Mouse (Mus musculus) CH12.LX (cell line): Measurements from ENCODE around the gene Gdi1. TPM values are rescaled to one million over a fixed set of nuclear protein-coding genes. Genes with fewer than 3 reads are reported as not detected.

ENCODE experiments used
- DNase-seq: peaks from one replicate; pipeline ENCODE4 v3.0.0-alpha.2; 2013; ENCODE audit errors: extremely low read depth
- H3K27ac ChIP-seq: 2 replicates; pipeline ENCODE4 v1.5.1; 2012; ENCODE audit warnings: low read depth, mild to moderate bottlenecking, control low read depth, moderate library complexity; ENCODE audit not compliant: insufficient read depth
- H3K27me3 ChIP-seq: replicated peaks from 2 replicates; pipeline ENCODE3; 2012; ENCODE audit warnings: inconsistent platforms
- H3K36me3 ChIP-seq, 2 experiments: replicated peaks in 1 of 2; 2 replicates each; pipeline versions ENCODE3 to v1.6.1; 2012; ENCODE audit warnings: inconsistent platforms in 1 of 2, low read length in 1 of 2, mild to moderate bottlenecking in 1 of 2, mixed read lengths in 1 of 2, moderate library complexity in 1 of 2; ENCODE audit not compliant: control insufficient read depth in 1 of 2, insufficient read depth in 1 of 2
- H3K4me1 ChIP-seq, 2 experiments: 2 replicates each; pipeline ENCODE4 v1.6.1; 2012; ENCODE audit warnings: inconsistent platforms in 1 of 2, moderate library complexity in 1 of 2; ENCODE audit not compliant: insufficient read depth in 2 of 2, control insufficient read depth in 1 of 2
- H3K4me2 ChIP-seq: 2 replicates; pipeline ENCODE4 v1.6.1; 2012; ENCODE audit warnings: low read depth, mild to moderate bottlenecking, control low read depth; ENCODE audit not compliant: poor library complexity, insufficient read depth, severe bottlenecking
- H3K4me3 ChIP-seq, 3 experiments: fragments of 150-350 bp in 1 of 3; sonication (generic) in 1 of 3; replicated peaks in 1 of 3; 2 replicates each; pipeline versions ENCODE3 to v1.5.1; 2011 to 2012; ENCODE audit warnings: low read depth in 2 of 3, low read length in 2 of 3, mild to moderate bottlenecking in 2 of 3, moderate library complexity in 2 of 3, control low read depth in 1 of 3, improper control_type of control experiment in 1 of 3, inconsistent platforms in 1 of 3, mixed read lengths in 1 of 3; ENCODE audit not compliant: poor library complexity in 1 of 3
- H3K79me2 ChIP-seq: replicated peaks from 2 replicates; pipeline ENCODE4 v1.6.1; 2012; ENCODE audit warnings: mild to moderate bottlenecking, moderate library complexity; ENCODE audit not compliant: control insufficient read depth, poor library complexity, insufficient read depth, severe bottlenecking; ENCODE audit errors: extremely low read depth
- H3K9ac ChIP-seq: 2 replicates; pipeline ENCODE4 v1.6.1; 2012; ENCODE audit warnings: low read depth, mild to moderate bottlenecking, control low read depth, moderate library complexity; ENCODE audit not compliant: insufficient read depth
- H3K9me3 ChIP-seq: replicated peaks from 2 replicates; pipeline ENCODE3; 2012; ENCODE audit warnings: low read length, inconsistent platforms, mixed read lengths
- BHLHE40 ChIP-seq: IDR thresholded peaks from 2 replicates; pipeline ENCODE4 v1.6.1; 2011; ENCODE audit warnings: mild to moderate bottlenecking, low read depth, low read length, improper control_type of control experiment
- CHD1 ChIP-seq: IDR thresholded peaks from 2 replicates; pipeline ENCODE4 v1.6.1; 2012; ENCODE audit warnings: low read depth, low read length, improper control_type of control experiment, inconsistent platforms
- CHD2 ChIP-seq: IDR thresholded peaks from 2 replicates; pipeline ENCODE4 v1.6.1; 2011; ENCODE audit warnings: low read length, improper control_type of control experiment
- CTCF ChIP-seq, 2 experiments: IDR thresholded peaks in 1 of 2; conservative IDR thresholded peaks in 1 of 2; 2 replicates each; pipeline ENCODE4 v1.5.1; 2011 to 2012; ENCODE audit warnings: low read depth in 2 of 2, low read length in 2 of 2, improper control_type of control experiment in 1 of 2, inconsistent platforms in 1 of 2, mild to moderate bottlenecking in 1 of 2, moderate library complexity in 1 of 2
- EP300 ChIP-seq: IDR thresholded peaks from 2 replicates; pipeline ENCODE4 v1.6.1; 2011; ENCODE audit warnings: low read length, improper control_type of control experiment
- ETS1 ChIP-seq: conservative IDR thresholded peaks from 2 replicates; pipeline ENCODE4 v1.6.1; 2012; ENCODE audit warnings: low read depth, mild to moderate bottlenecking, inconsistent platforms, low read length, improper control_type of control experiment, moderate library complexity
- JUND ChIP-seq: conservative IDR thresholded peaks from 2 replicates; pipeline ENCODE4 v1.6.1; 2011; ENCODE audit warnings: low read depth, low read length, improper control_type of control experiment
- KAT2A ChIP-seq: IDR thresholded peaks from 2 replicates; pipeline ENCODE4 v1.6.1; 2012; ENCODE audit warnings: low read length, improper control_type of control experiment, inconsistent platforms; ENCODE audit not compliant: insufficient replicate concordance
- MAFK ChIP-seq: IDR thresholded peaks from 2 replicates; pipeline ENCODE4 v1.6.1; 2011; ENCODE audit warnings: low read length, improper control_type of control experiment; ENCODE audit not compliant: insufficient replicate concordance
- MAX ChIP-seq: IDR thresholded peaks from 2 replicates; pipeline ENCODE4 v1.6.1; 2011; ENCODE audit warnings: low read length, improper control_type of control experiment
- MAZ ChIP-seq: IDR thresholded peaks from 2 replicates; pipeline ENCODE4 v1.6.1; 2012; ENCODE audit warnings: low read depth, mild to moderate bottlenecking, inconsistent platforms, low read length, improper control_type of control experiment, moderate library complexity
- MEF2A ChIP-seq: IDR thresholded peaks from 2 replicates; pipeline ENCODE4 v1.6.1; 2014; ENCODE audit warnings: low read depth, mild to moderate bottlenecking, inconsistent platforms, low read length, improper control_type of control experiment, borderline replicate concordance
- MXI1 ChIP-seq: IDR thresholded peaks from 2 replicates; pipeline ENCODE4 v1.6.1; 2011; ENCODE audit warnings: mild to moderate bottlenecking, low read depth, low read length, improper control_type of control experiment
- MYC ChIP-seq: IDR thresholded peaks from 2 replicates; pipeline ENCODE4 v1.6.1; 2011; ENCODE audit warnings: low read depth, mild to moderate bottlenecking, improper control_type of control experiment, low read length
- NRF1 ChIP-seq: IDR thresholded peaks from 2 replicates; pipeline ENCODE4 v1.6.1; 2014; ENCODE audit warnings: low read depth, mild to moderate bottlenecking, inconsistent platforms, low read length, improper control_type of control experiment, moderate library complexity
- PAX5 ChIP-seq: IDR thresholded peaks from 2 replicates; pipeline ENCODE4 v1.6.1; 2012; ENCODE audit warnings: low read length, inconsistent platforms, mixed read lengths
- POLR2A ChIP-seq: IDR thresholded peaks from 2 replicates; pipeline ENCODE4 v1.6.1; 2011; ENCODE audit warnings: low read depth, mild to moderate bottlenecking, improper control_type of control experiment, low read length
- POLR2AphosphoS2 ChIP-seq: IDR thresholded peaks from 2 replicates; pipeline ENCODE4 v1.6.1; 2011; ENCODE audit warnings: low read depth, low read length, improper control_type of control experiment
- RCOR1 ChIP-seq: conservative IDR thresholded peaks from 2 replicates; pipeline ENCODE4 v1.6.1; 2012; ENCODE audit warnings: low read depth, mild to moderate bottlenecking, inconsistent platforms, low read length, improper control_type of control experiment
- SIN3A ChIP-seq: IDR thresholded peaks from 2 replicates; pipeline ENCODE4 v1.6.1; 2012; ENCODE audit warnings: low read length, improper control_type of control experiment, inconsistent platforms
- SMC3 ChIP-seq: IDR thresholded peaks from 2 replicates; pipeline ENCODE4 v1.6.1; 2011; ENCODE audit warnings: low read depth, low read length, improper control_type of control experiment
- TBP ChIP-seq: conservative IDR thresholded peaks from 2 replicates; pipeline ENCODE4 v1.6.1; 2011; ENCODE audit warnings: low read depth, low read length, improper control_type of control experiment
- TCF12 ChIP-seq: IDR thresholded peaks from 2 replicates; pipeline ENCODE4 v1.6.1; 2014; ENCODE audit warnings: low read depth, mild to moderate bottlenecking, inconsistent platforms, low read length, improper control_type of control experiment
- USF1 ChIP-seq: IDR thresholded peaks from 2 replicates; pipeline ENCODE4 v1.6.1; 2014; ENCODE audit warnings: low read depth, mild to moderate bottlenecking, inconsistent platforms, low read length, improper control_type of control experiment
- USF2 ChIP-seq: conservative IDR thresholded peaks from 2 replicates; pipeline ENCODE4 v1.6.1; 2011; ENCODE audit warnings: low read depth, low read length, improper control_type of control experiment
- ZC3H11A ChIP-seq: IDR thresholded peaks from 2 replicates; pipeline ENCODE4 v1.6.1; 2012; ENCODE audit warnings: low read depth, mild to moderate bottlenecking, inconsistent platforms, low read length, improper control_type of control experiment
- ZKSCAN1 ChIP-seq: IDR thresholded peaks from 2 replicates; pipeline ENCODE4 v1.6.1; 2012; ENCODE audit warnings: low read depth, inconsistent platforms, low read length, improper control_type of control experiment, borderline replicate concordance
- ZMIZ1 ChIP-seq: IDR thresholded peaks from 2 replicates; pipeline ENCODE4 v1.6.1; 2012; ENCODE audit warnings: low read depth, mild to moderate bottlenecking, inconsistent platforms, low read length, improper control_type of control experiment
- ZNF384 ChIP-seq: IDR thresholded peaks from 2 replicates; pipeline ENCODE4 v1.6.1; 2012; ENCODE audit warnings: low read depth, low read length, improper control_type of control experiment, inconsistent platforms
- dilution Hi-C: fragments of 300-500 bp; cut with MboI; formaldehyde crosslinking; loops from 2 replicates; pipeline ENCODE4 v1.14.3; 2020; ENCODE audit warnings: low sequenced_read_pairs; ENCODE audit not compliant: extremely low pct_unique_long_range_greater_than_20kb, extremely low pct_ligation_motif_present
- in situ Hi-C: fragments of 300-500 bp; cut with MboI; formaldehyde crosslinking; loops from 3 replicates; pipeline ENCODE4 v1.14.3; 2019; ENCODE audit warnings: low sequenced_read_pairs, low pct_ligation_motif_present, low pct_unique_long_range_greater_than_20kb, mixed read lengths
- polyA plus RNA-seq: library from polyadenylated mRNA; unstranded; fragments of >175 nt; gene quantifications from 2 replicates; pipeline ENCODE4 v1.2.1, GENCODE M21; 2012; ENCODE audit warnings: low read depth; ENCODE audit not compliant: insufficient read length
- total RNA-seq, 2 experiments: library from RNA; depleted of rRNA; stranded (reverse); fragments of 300-350 nt in 1 of 2; fragments of >200 nt in 1 of 2; gene quantifications; 2 replicates each; pipeline ENCODE4 v1.2.3; 2012 to 2014

Gene Gdi1
- total and polyA plus RNA-seq, 3 experiments = 32.4 to 66.5 (median 42.7) TPM

DNA sequence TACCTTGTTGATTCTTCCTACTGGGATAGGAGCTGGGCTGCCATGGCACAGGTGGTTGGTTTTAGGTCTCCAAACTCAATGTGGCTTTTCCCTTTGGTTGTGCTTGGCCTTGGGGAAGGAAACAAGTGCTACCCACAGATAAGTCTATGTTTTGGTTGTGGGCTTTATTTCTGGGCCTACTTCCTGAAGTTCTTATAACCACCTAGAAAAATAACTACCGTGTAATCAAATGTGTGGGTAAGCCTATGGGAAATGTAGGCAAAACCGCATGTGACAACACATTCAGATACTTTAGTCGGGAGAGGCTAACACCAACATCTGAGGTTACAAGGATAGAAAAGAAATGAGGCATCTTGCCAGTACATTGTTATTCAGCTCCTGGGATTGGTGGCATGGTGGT lies 47.1 kb upstream of the Gdi1 start (continued):
- TF ChIP-seq KAT2A (no peak), MEF2A (no peak)
- TF ChIP-seq, all 38 proteins: peak for 0

DNA sequence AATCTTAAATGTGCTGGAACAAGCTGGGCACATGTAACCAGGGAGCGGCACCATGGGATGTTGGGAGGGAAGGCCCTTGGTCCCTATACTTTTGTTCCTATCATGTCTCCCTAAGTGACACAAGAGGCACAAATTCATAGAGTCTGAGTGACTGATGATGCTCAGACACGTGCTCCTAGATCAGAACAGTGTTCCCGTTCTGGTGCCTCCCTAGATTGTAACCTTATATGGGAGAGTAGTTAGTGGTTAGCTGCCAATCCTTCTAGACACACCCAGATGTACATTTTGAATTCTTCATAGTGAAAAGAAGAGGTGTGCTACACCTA lies 35.1 kb upstream of the Gdi1 start:
- H3K36me3 ChIP-seq = peaks cover 14 to 19% of the 10 kb centered on the region in 2 experiments
- in situ Hi-C loops = no loop called here
- H3K27me3 ChIP-seq = no peaks in the 10 kb centered on the region
- peaks cover 0 to 14% of the 10 kb centered on the region in 2 experiments; a peak in 2 of 4 replicates for H3K4me1 ChIP-seq
- H3K4me3 ChIP-seq = peak overlapping the region; percentile 49 to 66 (median 66)
- DNase-seq = no peak
- TF ChIP-seq BHLHE40 = peak; percentile 46
- no peak for TF ChIP-seq USF1
- peak; percentile 89 for TF ChIP-seq MYC
- TF ChIP-seq CHD1 = 0 out of 2 replicates have a peak, but pooled peaks have one; percentile 44
- TF ChIP-seq TBP = 0 out of 2 replicates have a peak, but pooled peaks have one; percentile 6
- TF ChIP-seq MXI1 = peak; percentile 53
- TF ChIP-seq MAX = peak; percentile 89
- no peak for TF ChIP-seq POLR2A
- peaks cover 16% of the 10 kb centered on the region for H3K79me2 ChIP-seq
- H3K4me2 ChIP-seq = peak overlapping the region; percentile 47
- H3K9ac ChIP-seq = peak overlapping the region; percentile 98
- peak overlapping the region; percentile 93 for H3K27ac ChIP-seq
- H3K9me3 ChIP-seq = no peaks in the 10 kb centered on the region
- dilution Hi-C loops = no loop called here

DNA sequence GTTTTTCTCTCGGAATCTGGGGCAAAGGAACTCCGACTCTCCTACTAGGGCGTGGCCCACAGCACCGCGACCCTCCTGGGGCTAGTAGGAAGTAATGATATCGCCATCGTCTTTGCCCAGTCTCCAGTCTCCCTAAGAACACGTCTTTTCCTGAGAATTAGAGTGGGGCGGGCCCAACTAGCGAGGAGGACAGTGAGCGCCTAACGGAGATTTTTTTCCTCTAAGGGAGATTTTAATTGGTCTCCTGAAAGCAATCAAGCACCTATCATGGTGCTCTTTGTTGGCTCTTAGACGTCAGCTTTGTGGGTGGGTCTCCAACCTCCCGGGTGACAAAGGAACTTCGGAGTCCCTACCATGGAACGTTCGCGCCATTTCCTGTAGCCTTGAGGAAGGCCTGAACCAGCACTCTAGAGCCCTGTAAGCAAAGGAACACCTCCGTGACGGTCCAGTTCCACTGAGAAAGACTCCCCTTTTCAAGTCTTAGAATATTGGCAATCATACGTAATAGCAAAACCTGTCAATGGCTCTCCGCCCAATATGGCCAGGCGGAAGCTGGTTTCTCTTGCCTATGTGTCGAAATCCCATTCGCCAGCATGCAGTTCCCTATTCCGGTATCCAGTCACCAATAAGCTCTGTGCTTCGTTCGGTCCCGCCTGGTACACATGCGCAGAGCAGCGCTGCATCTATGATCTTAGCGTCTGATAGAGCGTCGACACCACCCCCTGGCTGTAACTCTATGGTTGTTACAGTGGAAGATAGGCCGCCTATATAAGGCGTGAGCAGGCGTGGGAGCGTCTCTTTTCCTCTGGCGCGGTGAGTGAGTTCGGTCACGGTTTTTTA lies 34.5 kb upstream of the Gdi1 start, which contains the start of gene Rpl10:
Gene Rpl10, plus strand, starts transcription at position 751 of the 840 bp plus-strand sequence.
- H3K27me3 ChIP-seq = no peaks in the 10 kb centered on the region
- peaks cover 0 to 14% of the 10 kb centered on the region in 2 experiments; a peak in 2 of 4 replicates for H3K4me1 ChIP-seq
- dilution Hi-C loops (no loop called here), in situ Hi-C loops (no loop called here)
- H3K79me2 ChIP-seq = peaks cover 16% of the 10 kb centered on the region
- DNase-seq = peak; percentile 96
- peak within 1 kb of the TSS; percentile 98 for H3K9ac ChIP-seq
- peak within 1 kb of the TSS; percentile 93 for H3K27ac ChIP-seq
- H3K4me2 ChIP-seq = peak within 1 kb of the TSS; percentile 47
- peak within 1 kb of the TSS; percentile 66 to 91 (median 88) for H3K4me3 ChIP-seq
- peaks cover 14 to 19% of the 10 kb centered on the region in 2 experiments for H3K36me3 ChIP-seq
- no peaks in the 10 kb centered on the region for H3K9me3 ChIP-seq
- TF ChIP-seq CHD2 (no peak), ZKSCAN1 (no peak), JUND (no peak), MAX (peak; percentile 66), USF1 (no peak), SIN3A (peak; percentile 35), TBP (peak; percentile 98), TCF12 (peak; percentile 97), CHD1 (no peak), ZNF384 (peak; percentile 93), ETS1 (no peak; the same call in 1 of the 2 replicates), MEF2A (no peak), CTCF (conservative IDR thresholded peaks at IDR 0.05 in 1 of 2, IDR thresholded peaks at IDR 0.05 in 1 of 2; ENCODE audit: low read depth in 2 of 2, low read length in 2 of 2) (no peak), MAFK (no peak), USF2 (no peak), PAX5 (no peak), MAZ (no peak), SMC3 (no peak), POLR2AphosphoS2 (peak; percentile 67), EP300 (no peak), POLR2A (peak; percentile 94), MYC (peak; percentile 70), NRF1 (peak; percentile 95), RCOR1 (no peak), ZMIZ1 (peak; percentile 95), ZC3H11A (no peak)
